Mouse (Mus musculus) MEL (cell line): ENCODE measurements around the gene 4930426L09Rik. TPM values are rescaled to one million over a fixed set of nuclear protein-coding genes. Genes with fewer than 3 reads are reported as not detected.

Experiments used
- DNase-seq: peaks from one replicate; pipeline ENCODE4 v3.0.0; 2011; ENCODE audit warnings: low read depth, low spot score
- H3K27ac ChIP-seq: 2 replicates; pipeline ENCODE4 v1.5.1; 2012; ENCODE audit warnings: low read depth, mild to moderate bottlenecking, control low read depth, low read length, moderate library complexity; ENCODE audit not compliant: control insufficient read depth
- H3K27me3 ChIP-seq, 2 experiments: fragments of 150-350 bp in 1 of 2; sonication (generic) in 1 of 2; 2 replicates each; pipeline ENCODE4 v1.6.1; 2012; ENCODE audit warnings: low read length in 2 of 2, mild to moderate bottlenecking in 2 of 2, improper control_type of control experiment in 1 of 2, moderate library complexity in 1 of 2; ENCODE audit not compliant: insufficient read depth in 2 of 2, control insufficient read depth in 1 of 2
- H3K36me3 ChIP-seq, 2 experiments: 2 replicates each; pipeline ENCODE4 v1.6.1; 2012 to 2014; ENCODE audit warnings: low read length in 2 of 2, improper control_type of control experiment in 1 of 2, inconsistent platforms in 1 of 2, mild to moderate bottlenecking in 1 of 2; ENCODE audit not compliant: insufficient read depth in 2 of 2, control insufficient read depth in 1 of 2
- H3K4me1 ChIP-seq, 2 experiments: fragments of 150-350 bp in 1 of 2; sonication (generic) in 1 of 2; 2 replicates each; pipeline ENCODE4 v1.6.1; 2012; ENCODE audit warnings: low read length in 2 of 2, improper control_type of control experiment in 1 of 2, mild to moderate bottlenecking in 1 of 2; ENCODE audit not compliant: insufficient read depth in 2 of 2, control insufficient read depth in 1 of 2
- H3K4me3 ChIP-seq, 2 experiments: fragments of 150-350 bp in 1 of 2; sonication (generic) in 1 of 2; 2 replicates each; pipeline ENCODE4 v1.5.1; 2012; ENCODE audit warnings: low read depth in 2 of 2, low read length in 2 of 2, mild to moderate bottlenecking in 2 of 2, moderate library complexity in 2 of 2, control low read depth in 1 of 2, improper control_type of control experiment in 1 of 2; ENCODE audit not compliant: control insufficient read depth in 1 of 2, insufficient read depth in 1 of 2
- H3K79me2 ChIP-seq: 2 replicates; pipeline ENCODE4 v1.6.1; 2012; ENCODE audit warnings: mild to moderate bottlenecking, low read length, moderate library complexity; ENCODE audit not compliant: control insufficient read depth, poor library complexity, insufficient read depth
- H3K9ac ChIP-seq: 2 replicates; pipeline ENCODE4 v1.6.1; 2012; ENCODE audit warnings: low read depth, mild to moderate bottlenecking, control low read depth, low read length, moderate library complexity; ENCODE audit not compliant: control insufficient read depth, poor library complexity, severe bottlenecking
- H3K9me3 ChIP-seq: fragments of 150-350 bp; sonication (generic); replicated peaks from 2 replicates; pipeline ENCODE4 v1.6.1; 2012; ENCODE audit warnings: mild to moderate bottlenecking, low read length, improper control_type of control experiment, moderate library complexity; ENCODE audit not compliant: insufficient read depth
- CHD1 ChIP-seq: IDR thresholded peaks from 2 replicates; pipeline ENCODE4 v1.6.1; 2012; ENCODE audit warnings: low read depth, mild to moderate bottlenecking, inconsistent platforms, low read length, improper control_type of control experiment
- E2F4 ChIP-seq: IDR thresholded peaks from 2 replicates; pipeline ENCODE4 v1.6.1; 2011; ENCODE audit warnings: low read depth, low read length, improper control_type of control experiment, borderline replicate concordance
- ELF1 ChIP-seq: IDR thresholded peaks from 2 replicates; pipeline ENCODE4 v1.6.1; 2014; ENCODE audit warnings: low read depth, mild to moderate bottlenecking, inconsistent platforms, low read length, improper control_type of control experiment, moderate library complexity
- EP300 ChIP-seq, 2 experiments: IDR thresholded peaks; 2 replicates each; pipeline ENCODE4 v1.6.1; 2011; ENCODE audit warnings: improper control_type of control experiment in 2 of 2, low read length in 2 of 2, low read depth in 1 of 2, mild to moderate bottlenecking in 1 of 2
- ETS1 ChIP-seq: IDR thresholded peaks from 2 replicates; pipeline ENCODE4 v1.6.1; 2012; ENCODE audit warnings: low read depth, mild to moderate bottlenecking, inconsistent platforms, low read length, improper control_type of control experiment, moderate library complexity
- GABPA ChIP-seq: IDR thresholded peaks from 2 replicates; pipeline ENCODE4 v1.6.1; 2012; ENCODE audit warnings: low read depth, mild to moderate bottlenecking, inconsistent platforms, low read length, improper control_type of control experiment, moderate library complexity
- GATA1 ChIP-seq: IDR thresholded peaks from 2 replicates; pipeline ENCODE4 v1.6.1; 2011; ENCODE audit warnings: low read depth, low read length, improper control_type of control experiment
- HCFC1 ChIP-seq: IDR thresholded peaks from 2 replicates; pipeline ENCODE4 v1.6.1; 2012; ENCODE audit warnings: low read depth, mild to moderate bottlenecking, inconsistent platforms, low read length, improper control_type of control experiment, moderate library complexity
- KAT2A ChIP-seq: conservative IDR thresholded peaks from 2 replicates; pipeline ENCODE4 v1.6.1; 2012; ENCODE audit warnings: low read depth, low read length, improper control_type of control experiment, inconsistent platforms
- MAFK ChIP-seq: IDR thresholded peaks from 2 replicates; pipeline ENCODE4 v1.6.1; 2011; ENCODE audit warnings: low read depth, mild to moderate bottlenecking, low read length, improper control_type of control experiment, borderline replicate concordance
- MAX ChIP-seq: IDR thresholded peaks from 2 replicates; pipeline ENCODE4 v1.6.1; 2011; ENCODE audit warnings: low read length, improper control_type of control experiment
- MEF2A ChIP-seq: IDR thresholded peaks from 2 replicates; pipeline ENCODE4 v1.6.1; 2014; ENCODE audit warnings: low read depth, mild to moderate bottlenecking, inconsistent platforms, low read length, improper control_type of control experiment; ENCODE audit not compliant: poor library complexity, insufficient replicate concordance, severe bottlenecking; ENCODE audit errors: extremely low read depth
- MXI1 ChIP-seq: IDR thresholded peaks from 2 replicates; pipeline ENCODE4 v1.6.1; 2011; ENCODE audit warnings: mild to moderate bottlenecking, low read depth, low read length, improper control_type of control experiment
- MYB ChIP-seq: IDR thresholded peaks from 2 replicates; pipeline ENCODE4 v1.6.1; 2011; ENCODE audit warnings: mild to moderate bottlenecking, low read depth, low read length, improper control_type of control experiment
- MYC ChIP-seq: IDR thresholded peaks from 2 replicates; pipeline ENCODE4 v1.6.1; 2011; ENCODE audit warnings: low read depth, mild to moderate bottlenecking, low read length, improper control_type of control experiment, moderate library complexity
- NELFE ChIP-seq: IDR thresholded peaks from 2 replicates; pipeline ENCODE4 v1.6.1; 2011; ENCODE audit warnings: low read depth, low read length, improper control_type of control experiment
- POLR2A ChIP-seq, 2 experiments: IDR thresholded peaks; 2 replicates each; pipeline ENCODE4 v1.6.1; 2011 to 2012; ENCODE audit warnings: low read length in 2 of 2, mild to moderate bottlenecking in 2 of 2, control low read depth in 1 of 2, improper control_type of control experiment in 1 of 2, low read depth in 1 of 2, moderate library complexity in 1 of 2; ENCODE audit not compliant: control insufficient read depth in 1 of 2, insufficient read depth in 1 of 2, poor library complexity in 1 of 2
- RAD21 ChIP-seq: IDR thresholded peaks from 2 replicates; pipeline ENCODE4 v1.6.1; 2011; ENCODE audit warnings: mild to moderate bottlenecking, low read depth, low read length, improper control_type of control experiment
- RCOR1 ChIP-seq: IDR thresholded peaks from 2 replicates; pipeline ENCODE4 v1.6.1; 2012; ENCODE audit warnings: low read depth, mild to moderate bottlenecking, inconsistent platforms, low read length, improper control_type of control experiment
- SIN3A ChIP-seq: IDR thresholded peaks from 2 replicates; pipeline ENCODE4 v1.6.1; 2012; ENCODE audit warnings: low read length, improper control_type of control experiment, inconsistent platforms
- SMC3 ChIP-seq: IDR thresholded peaks from 2 replicates; pipeline ENCODE4 v1.6.1; 2011; ENCODE audit warnings: low read depth, low read length, improper control_type of control experiment
- TBP ChIP-seq: IDR thresholded peaks from 2 replicates; pipeline ENCODE4 v1.8.0; 2011; ENCODE audit warnings: low read depth, low read length, improper control_type of control experiment
- TCF12 ChIP-seq: IDR thresholded peaks from 2 replicates; pipeline ENCODE4 v1.6.1; 2014; ENCODE audit warnings: low read depth, mild to moderate bottlenecking, inconsistent platforms, low read length, improper control_type of control experiment, moderate library complexity
- UBTF ChIP-seq: IDR thresholded peaks from 2 replicates; pipeline ENCODE4 v1.6.1; 2012; ENCODE audit warnings: low read depth, mild to moderate bottlenecking, inconsistent platforms, low read length, improper control_type of control experiment, moderate library complexity, borderline replicate concordance; ENCODE audit not compliant: insufficient read depth
- USF1 ChIP-seq: IDR thresholded peaks from 2 replicates; pipeline ENCODE4 v1.6.1; 2014; ENCODE audit warnings: low read depth, mild to moderate bottlenecking, inconsistent platforms, low read length, improper control_type of control experiment, moderate library complexity
- ZC3H11A ChIP-seq: IDR thresholded peaks from 2 replicates; pipeline ENCODE4 v1.6.1; 2012; ENCODE audit warnings: low read depth, mild to moderate bottlenecking, inconsistent platforms, low read length, improper control_type of control experiment
- ZKSCAN1 ChIP-seq: IDR thresholded peaks from 2 replicates; pipeline ENCODE4 v1.6.1; 2012; ENCODE audit warnings: low read depth, mild to moderate bottlenecking, inconsistent platforms, low read length, improper control_type of control experiment, moderate library complexity
- ZMIZ1 ChIP-seq: IDR thresholded peaks from 2 replicates; pipeline ENCODE4 v1.6.1; 2012; ENCODE audit warnings: low read depth, mild to moderate bottlenecking, inconsistent platforms, low read length, improper control_type of control experiment, moderate library complexity
- ZNF384 ChIP-seq: IDR thresholded peaks from 2 replicates; pipeline ENCODE4 v1.6.1; 2012; ENCODE audit warnings: low read depth, mild to moderate bottlenecking, inconsistent platforms, low read length, improper control_type of control experiment
- polyA plus RNA-seq, 2 experiments: library from polyadenylated mRNA; stranded (reverse) in 1 of 2; unstranded in 1 of 2; fragments of >175 nt in 1 of 2; fragments of >200 nt in 1 of 2; gene quantifications; 2 replicates each; pipeline versions ENCODE4 v1.2.1 to v1.2.4; 2012; ENCODE audit warnings: low replicate concordance in 2 of 2, low read depth in 1 of 2; ENCODE audit not compliant: insufficient read length in 2 of 2, insufficient read depth in 1 of 2, missing spikeins in 1 of 2
- total RNA-seq: library from RNA; depleted of rRNA; stranded (reverse); fragments of 300-350 nt; gene quantifications from 2 replicates; pipeline ENCODE4 v1.2.3, GENCODE M21; 2012

4930426L09Rik gene
- total and polyA plus RNA-seq, 3 experiments = 0.12 to 0.19 TPM; not detected in 1

GRCm38 (mm10) chr2:18956424-18956823, 41.7 kb upstream of the 4930426L09Rik start:
- no peak for TF ChIP-seq UBTF
- TF ChIP-seq HCFC1 = 0 out of 2 replicates have a peak, but pooled peaks have one; percentile 19
- no peak for TF ChIP-seq RAD21
- no peak for TF ChIP-seq USF1
- peak; percentile 49; the same call in 1 of the 2 replicates for TF ChIP-seq ETS1
- TF ChIP-seq CHD1 = 0 out of 2 replicates have a peak, but pooled peaks have one; percentile 43
- peak in 1 of 2 experiments; percentile 41; a peak in 2 of 4 replicates for TF ChIP-seq EP300 (IDR thresholded peaks at IDR 0.05; ENCODE audit: low read depth in 1 of 2, low read length in 2 of 2)
- TF ChIP-seq TBP = 0 out of 2 replicates have a peak, but pooled peaks have one; percentile 37
- TF ChIP-seq NELFE = no peak
- no peak for TF ChIP-seq ZC3H11A
- peak; percentile 6; the same call in 1 of the 2 replicates for TF ChIP-seq SIN3A
- peak; percentile 80 for TF ChIP-seq MXI1
- peak; percentile 54; the same call in 1 of the 2 replicates for TF ChIP-seq MYC
- no peak for TF ChIP-seq ZKSCAN1
- TF ChIP-seq MAX = peak; percentile 76
- no peak for TF ChIP-seq KAT2A
- TF ChIP-seq TCF12 = 0 out of 2 replicates have a peak, but pooled peaks have one; percentile 27
- DNase-seq = peak; percentile 84
- Histone ChIP-seq H3K9ac (peak overlapping the region; percentile 33; the same call in 1 of the 2 replicates), H3K27me3 (no peaks in the 10 kb centered on the region), H3K79me2 (peaks cover 30% of the 10 kb centered on the region), H3K27ac (peak overlapping the region; percentile 65), H3K9me3 (no peaks in the 10 kb centered on the region), H3K4me1 (peaks cover 59 to 71% of the 10 kb centered on the region in 2 experiments), H3K4me3 (peak overlapping the region in 1 of 2 experiments; percentile 51; a peak in 2 of 4 replicates), H3K36me3 (peaks cover 0 to 69% of the 10 kb centered on the region in 2 experiments; a peak in 3 of 4 replicates)

DNA sequence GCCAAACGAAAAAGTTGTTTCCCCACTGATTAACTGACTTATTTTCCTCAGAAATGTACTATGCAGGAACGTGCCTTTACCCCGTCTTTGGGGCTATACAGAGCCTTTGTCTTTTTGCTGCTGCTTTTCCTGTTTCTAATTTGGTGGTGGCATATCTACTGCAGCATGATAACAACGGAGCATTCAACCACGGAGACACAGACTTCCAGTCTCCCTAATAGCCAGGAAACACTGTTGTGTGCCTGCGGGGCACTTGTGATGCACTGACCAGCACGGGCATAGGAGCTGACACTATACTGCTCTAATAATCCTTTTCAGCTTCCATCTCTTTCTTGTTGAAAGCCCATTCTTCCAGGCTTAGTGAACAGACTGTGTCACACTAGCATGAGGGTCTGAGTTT, 41.2 kb upstream of the 4930426L09Rik start:
- peak; percentile 60 for DNase-seq
- Histone ChIP-seq H3K4me1 (peaks cover 58 to 66% of the 10 kb centered on the region in 2 experiments), H3K4me3 (peak overlapping the region in 1 of 2 experiments; percentile 51; a peak in 2 of 4 replicates), H3K27ac (peak overlapping the region; percentile 65), H3K36me3 (peaks cover 0 to 69% of the 10 kb centered on the region in 2 experiments; a peak in 3 of 4 replicates), H3K27me3 (no peaks in the 10 kb centered on the region), H3K79me2 (peaks cover 31% of the 10 kb centered on the region), H3K9me3 (no peaks in the 10 kb centered on the region), H3K9ac (peak overlapping the region; percentile 29)
- TF ChIP-seq GABPA (no peak), SMC3 (no peak), CHD1 (no peak), TBP (no peak), NELFE (no peak), EP300 (IDR thresholded peaks at IDR 0.05; ENCODE audit: low read depth in 1 of 2, low read length in 2 of 2) (peak in 1 of 2 experiments; percentile 79; a peak in 2 of 4 replicates), POLR2A (IDR thresholded peaks at IDR 0.05; ENCODE audit: control insufficient read depth in 1 of 2, insufficient read depth in 1 of 2, low read depth in 1 of 2, low read length in 2 of 2, poor library complexity in 1 of 2) (no peak), MYB (no peak), MEF2A (peak; percentile 90; the same call in 1 of the 2 replicates), TCF12 (peak; percentile 59; the same call in 1 of the 2 replicates), ZNF384 (no peak), RAD21 (no peak), ZMIZ1 (no peak), SIN3A (peak; percentile 13; the same call in 1 of the 2 replicates), E2F4 (no peak), ELF1 (peak; percentile 47; the same call in 1 of the 2 replicates), RCOR1 (no peak), MAFK (no peak), ETS1 (peak; percentile 75), ZKSCAN1 (no peak), GATA1 (peak; percentile 79), MXI1 (0 out of 2 replicates have a peak, but pooled peaks have one; percentile 15)
